Mouse (Mus musculus): ENCODE results near the gene Fam234b. TPM values are rescaled to one million over a fixed set of nuclear protein-coding genes. Genes with fewer than 3 reads are reported as not detected.
A peak's percentile ranks its signal among the peaks of the same experiment; 100 is the strongest.

Fam234b gene
- polyA plus RNA-seq, 1 experiment from 2014 or later, result 16.8 TPM

GRCm38 (mm10) chr6:135162311-135162710, 35.5 kb upstream of the Fam234b start:
- DNase-seq (ENCODE audit: low read depth, low spot score), result no peak
- ChIA-PET CTCF (no interaction called here), POLR2A (no interaction called here)
- in situ Hi-C loops (cut with MboI; ENCODE audit: low pct_unique_long_range_greater_than_20kb), result loop anchor here (25.0 kb wide), 1 partner anchor 975 kb away; no protein-coding TSS in a partner anchor
- H3K27me3 ChIP-seq, result no peaks in the 10 kb centered on the region
- no peak for ATAC-seq
- TF ChIP-seq CTCF (IDR thresholded peaks at IDR 0.05), result no peak

GRCm38 (mm10) chr6:135162861-135163260, 34.9 kb upstream of the Fam234b start:
- no peak for TF ChIP-seq CTCF (IDR thresholded peaks at IDR 0.05)
- ChIA-PET CTCF (no interaction called here), POLR2A (no interaction called here)
- H3K27me3 ChIP-seq, result no peaks in the 10 kb centered on the region
- in situ Hi-C loops (cut with MboI; ENCODE audit: low pct_unique_long_range_greater_than_20kb), result loop anchor here (25.0 kb wide), 1 partner anchor 974 kb away; no protein-coding TSS in a partner anchor
- ATAC-seq, result no peak
- no peak for DNase-seq (ENCODE audit: low read depth, low spot score)

DNA sequence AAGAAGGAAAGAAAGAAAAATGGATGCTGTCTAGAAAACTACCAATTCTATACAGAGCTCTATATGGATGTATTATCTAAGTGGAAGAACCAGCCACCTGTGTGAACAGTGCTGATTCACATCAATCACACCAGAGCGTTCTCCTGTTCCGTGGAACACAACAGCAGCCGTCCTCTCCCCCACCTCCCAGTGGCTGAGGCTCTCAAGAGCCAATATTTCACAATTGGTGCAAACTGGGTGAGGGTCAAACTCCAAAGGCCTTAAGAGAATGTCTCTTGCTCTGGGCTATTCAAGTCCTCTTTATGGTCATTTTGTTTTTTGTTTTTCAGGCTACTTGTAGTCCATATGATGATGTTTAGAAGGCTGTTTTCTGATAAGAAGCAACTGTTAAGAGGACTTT, 32.6 kb upstream of the Fam234b start:
- POLR2A ChIA-PET, result no interaction called here
- in situ Hi-C loops (cut with MboI; ENCODE audit: low pct_unique_long_range_greater_than_20kb), result loop anchor here (25.0 kb wide), 1 partner anchor 972 kb away; no protein-coding TSS in a partner anchor
- CTCF ChIA-PET, result no interaction called here
- no peak for TF ChIP-seq CTCF (IDR thresholded peaks at IDR 0.05)
- DNase-seq (ENCODE audit: low read depth, low spot score) (no peak), ATAC-seq (no peak)
- no peaks in the 10 kb centered on the region for H3K27me3 ChIP-seq

- no peaks in the 10 kb centered on the region for H3K27me3 ChIP-seq
- TF ChIP-seq CTCF (IDR thresholded peaks at IDR 0.05), result no peak
- ATAC-seq (no peak), DNase-seq (ENCODE audit: low read depth, low spot score) (no peak)
- in situ Hi-C loops (cut with MboI; ENCODE audit: low pct_unique_long_range_greater_than_20kb), result loop anchor here (25.0 kb wide), 1 partner anchor 972 kb away; no protein-coding TSS in a partner anchor
- CTCF ChIA-PET, result interaction anchor here (1.3 kb wide), 1 partner anchor 16 kb away, joined by 3 read pairs; no protein-coding TSS in a partner anchor
- POLR2A ChIA-PET, result no interaction called here
Observed at GRCm38 (mm10) chr6:135165706-135166105, 32.1 kb upstream of the Fam234b start.

DNA sequence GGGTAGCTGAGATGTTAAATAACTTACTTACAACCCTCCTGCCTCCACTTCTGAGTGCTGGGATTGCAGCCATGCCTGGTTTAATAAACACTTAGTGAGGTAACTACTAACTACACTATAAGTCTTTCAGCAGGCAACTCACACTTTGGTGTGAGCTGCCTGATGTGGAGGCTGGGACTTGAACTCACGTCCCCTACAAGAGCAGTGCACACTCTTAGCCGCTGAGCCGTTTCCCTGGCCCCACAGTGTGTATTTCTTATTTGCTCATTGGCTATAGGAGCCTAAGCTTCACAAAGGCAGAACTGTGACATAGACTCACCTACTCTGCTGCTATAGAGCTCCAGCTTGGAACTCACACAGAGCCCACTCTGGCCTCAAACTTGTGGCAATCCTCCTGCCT, 31.5 kb upstream of the Fam234b start:
- no peak for DNase-seq (ENCODE audit: low read depth, low spot score)
- ChIA-PET CTCF (interaction anchor here (1.3 kb wide), 1 partner anchor 16 kb away, joined by 3 read pairs; no protein-coding TSS in a partner anchor), POLR2A (no interaction called here)
- H3K27me3 ChIP-seq, result no peaks in the 10 kb centered on the region
- ATAC-seq, result no peak
- no peak for TF ChIP-seq CTCF (IDR thresholded peaks at IDR 0.05)
- in situ Hi-C loops (cut with MboI; ENCODE audit: low pct_unique_long_range_greater_than_20kb), result loop anchor here (25.0 kb wide), 1 partner anchor 971 kb away; no protein-coding TSS in a partner anchor

- no peak for DNase-seq (ENCODE audit: low read depth, low spot score)
- no peak for ATAC-seq
- no peak for TF ChIP-seq CTCF (IDR thresholded peaks at IDR 0.05)
- H3K27me3 ChIP-seq, result no peaks in the 10 kb centered on the region
- in situ Hi-C loops (cut with MboI; ENCODE audit: low pct_unique_long_range_greater_than_20kb), result loop anchor here (25.0 kb wide), 1 partner anchor 971 kb away; no protein-coding TSS in a partner anchor
- POLR2A ChIA-PET, result no interaction called here
- CTCF ChIA-PET, result interaction anchor here (1.3 kb wide), 1 partner anchor 17 kb away, joined by 3 read pairs; no protein-coding TSS in a partner anchor
Observed at GRCm38 (mm10) chr6:135166712-135167111, 31.1 kb upstream of the Fam234b start.

GRCm38 (mm10) chr6:135167380-135168311, 30.1 kb upstream of the Fam234b start:
- ATAC-seq, result peak; percentile 67
- TF ChIP-seq CTCF (IDR thresholded peaks at IDR 0.05), result no peak
- DNase-seq (ENCODE audit: low read depth, low spot score), result no peak
- in situ Hi-C loops (cut with MboI; ENCODE audit: low pct_unique_long_range_greater_than_20kb), result loop anchor here (25.0 kb wide), 1 partner anchor 970 kb away; no protein-coding TSS in a partner anchor
- no peaks in the 10 kb centered on the region for H3K27me3 ChIP-seq
- CTCF ChIA-PET, result no interaction called here
- POLR2A ChIA-PET, result no interaction called here

DNA sequence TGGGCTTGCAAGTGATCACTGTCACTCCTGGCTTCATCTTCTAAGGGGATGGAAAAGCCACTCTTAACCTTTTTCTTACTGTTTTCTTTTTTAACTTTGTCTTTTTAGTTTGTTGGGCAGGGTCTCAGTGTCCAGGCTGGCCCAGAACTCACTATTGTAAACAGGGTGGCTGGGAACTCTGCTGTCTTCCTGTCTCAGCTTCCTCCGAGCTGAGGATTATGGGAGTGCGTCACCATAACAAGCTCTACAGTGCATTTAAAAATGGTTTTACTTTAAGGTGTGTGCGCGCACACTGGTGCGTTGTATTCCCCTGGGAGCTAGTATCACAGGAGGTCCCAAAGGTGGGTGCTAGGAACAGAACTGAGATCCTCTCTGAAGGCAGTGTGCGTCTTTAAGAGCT, 29.3 kb upstream of the Fam234b start:
- in situ Hi-C loops (cut with MboI; ENCODE audit: low pct_unique_long_range_greater_than_20kb), result loop anchor here (25.0 kb wide), 1 partner anchor 969 kb away; no protein-coding TSS in a partner anchor
- H3K27me3 ChIP-seq, result no peaks in the 10 kb centered on the region
- ChIA-PET POLR2A (interaction anchor here (0.5 kb wide), 1 partner anchor 1521 kb away, joined by 3 read pairs; no protein-coding TSS in a partner anchor), CTCF (no interaction called here)
- ATAC-seq (no peak), DNase-seq (ENCODE audit: low read depth, low spot score) (no peak)
- TF ChIP-seq CTCF (IDR thresholded peaks at IDR 0.05), result no peak

- ATAC-seq (no peak), DNase-seq (ENCODE audit: low read depth, low spot score) (no peak)
- in situ Hi-C loops (cut with MboI; ENCODE audit: low pct_unique_long_range_greater_than_20kb), result loop anchor here (25.0 kb wide), 1 partner anchor 968 kb away; no protein-coding TSS in a partner anchor
- no peak for TF ChIP-seq CTCF (IDR thresholded peaks at IDR 0.05)
- ChIA-PET POLR2A (no interaction called here), CTCF (interaction anchor here (1.3 kb wide), 1 partner anchor 15 kb away, joined by 3 read pairs; no protein-coding TSS in a partner anchor)
- no peaks in the 10 kb centered on the region for H3K27me3 ChIP-seq
Observed at GRCm38 (mm10) chr6:135169246-135169645, 28.5 kb upstream of the Fam234b start.

GRCm38 (mm10) chr6:135171736-135172135, 26.0 kb upstream of the Fam234b start:
- CTCF ChIA-PET, result no interaction called here

GRCm38 (mm10) chr6:135175014-135175413, 22.8 kb upstream of the Fam234b start:
- ChIA-PET CTCF (interaction anchor here (1.3 kb wide), 1 partner anchor 20 kb away, joined by 3 read pairs; no protein-coding TSS in a partner anchor), POLR2A (no interaction called here)
- no peak for DNase-seq (ENCODE audit: low read depth, low spot score)
- no peaks in the 10 kb centered on the region for H3K27me3 ChIP-seq
- in situ Hi-C loops (cut with MboI; ENCODE audit: low pct_unique_long_range_greater_than_20kb), result no loop called here
- TF ChIP-seq CTCF (IDR thresholded peaks at IDR 0.05), result no peak
- ATAC-seq, result peak; percentile 26

More at GRCm38 (mm10) chr6:135171736-135172135, 26.0 kb upstream of the Fam234b start:
- DNase-seq (ENCODE audit: low read depth, low spot score), result no peak
- no peak for ATAC-seq
- no peak for TF ChIP-seq CTCF (IDR thresholded peaks at IDR 0.05)
- in situ Hi-C loops (cut with MboI; ENCODE audit: low pct_unique_long_range_greater_than_20kb), result loop anchor here (25.0 kb wide), 1 partner anchor 966 kb away; no protein-coding TSS in a partner anchor
- POLR2A ChIA-PET, result no interaction called here
- no peaks in the 10 kb centered on the region for H3K27me3 ChIP-seq
